Mouse (Mus musculus) left cerebral cortex, adult 2 months (tissue): ENCODE results near the gene Olfr341. TPM values are rescaled to one million over a fixed set of nuclear protein-coding genes. Genes with fewer than 3 reads are reported as not detected.

Experiments used
- DNase-seq, 2 experiments: peaks; one replicate each; pipeline ENCODE4 v3.0.0; 2021 to 2022; ENCODE audit warnings: low spot score in 2 of 2, mixed read lengths in 1 of 2; ENCODE audit errors: extremely low spot score in 1 of 2
- H3K27ac ChIP-seq: fragments of 200-600 bp; 2 replicates; pipeline ENCODE4 v1.8.1; 2022
- H3K4me3 ChIP-seq: fragments of 200-600 bp; 2 replicates; pipeline ENCODE4 v1.8.1; 2022
- CTCF ChIP-seq: fragments of 200-600 bp; IDR thresholded peaks from 2 replicates; pipeline ENCODE4 v1.8.1; 2022; ENCODE audit warnings: antibody characterized with exemption, mild to moderate bottlenecking, moderate library complexity
- intact Hi-C: fragments of 180-260 bp; cut with DNase I; formaldehyde crosslinking; loops from one replicate; pipeline ENCODE4 v1.15.1; 2025
- long read RNA-seq, 2 experiments: library from polyadenylated mRNA; stranded (forward); transcript quantifications; one replicate each; pipeline ENCODE4 v2.0.0; 2021; ENCODE audit warnings: borderline mapping rate in 2 of 2
- total RNA-seq, 2 experiments: library from RNA; stranded (reverse); gene quantifications; 2 replicates each; pipeline ENCODE4 v1.2.3; 2021

The Olfr341 gene
- total RNA-seq: not detected
- long read RNA-seq, experiment 1: 0 reads
- long read RNA-seq, experiment 2: 0 reads

- no peak within 1 kb of the TSS for H3K27ac ChIP-seq
- intact Hi-C loops: no loop called here
- H3K4me3 ChIP-seq: no peak within 1 kb of the TSS
Observed at GRCm38 (mm10) chr2:36482368-36482767, at the start of gene Olfr341. Gene Olfr341 (minus strand): TSS chr2:36482468.

DNA sequence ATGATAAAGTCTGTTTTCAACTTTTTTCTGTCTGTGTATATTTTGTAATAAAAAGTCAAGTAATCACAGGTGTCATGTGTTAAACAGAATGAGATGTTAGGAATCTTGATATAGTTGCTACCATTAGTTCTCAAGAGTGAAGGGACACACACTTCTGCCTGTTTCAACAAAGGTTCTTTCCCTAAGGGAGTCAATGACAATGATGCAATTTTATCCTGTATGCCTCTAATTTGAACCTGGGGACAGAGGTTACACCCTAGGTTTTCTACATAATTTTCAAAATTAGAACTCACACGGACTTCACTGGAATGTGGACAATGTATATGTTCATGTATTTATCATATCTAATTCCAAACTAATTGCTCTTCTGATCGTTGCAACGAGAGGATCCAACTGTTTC is 42.4 kb upstream of the Olfr341 start, which contains the start of gene Olfr342:
Gene Olfr342, plus strand, starts transcription at position 301 of the 400 bp plus-strand sequence.
- Histone ChIP-seq H3K27ac (no peak within 1 kb of the TSS), H3K4me3 (no peak within 1 kb of the TSS)
- intact Hi-C loops: no loop called here
- no peak for TF ChIP-seq CTCF
- DNase-seq: no peak

More at GRCm38 (mm10) chr2:36482368-36482767, at the start of gene Olfr341:
- no peak for DNase-seq
- no peak for TF ChIP-seq CTCF

DNA sequence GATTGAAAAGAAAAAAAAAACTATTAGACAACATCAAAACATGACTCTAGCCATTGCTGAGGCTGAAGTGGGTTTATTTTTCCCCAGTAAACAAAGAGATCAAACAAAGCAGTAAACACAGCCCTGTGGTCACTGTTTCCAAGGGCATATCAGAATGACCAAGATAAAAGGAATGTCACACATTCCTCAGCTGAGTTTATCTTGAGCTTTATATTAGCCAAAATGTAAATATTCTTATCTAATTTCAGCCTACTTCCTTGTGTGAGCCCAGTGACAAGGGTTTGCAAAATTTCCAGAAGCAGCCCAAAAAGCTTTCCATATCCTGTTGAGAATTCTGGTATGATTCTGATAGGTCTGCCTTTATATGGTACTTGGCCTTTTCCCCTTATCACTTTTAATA is 8.6 kb downstream of the Olfr341 start:
- no peak for DNase-seq
- Histone ChIP-seq H3K27ac (no peak overlapping the region), H3K4me3 (no peak overlapping the region)
- TF ChIP-seq CTCF: no peak
- intact Hi-C loops: no loop called here

GRCm38 (mm10) chr2:36452287-36452686 is 30.0 kb downstream of the Olfr341 start, which contains the start of gene Olfr340:
Gene Olfr340 (plus strand): TSS chr2:36452587.
- intact Hi-C loops: no loop called here
- DNase-seq: no peak
- no peak within 1 kb of the TSS for H3K4me3 ChIP-seq
- TF ChIP-seq CTCF: no peak
- H3K27ac ChIP-seq: no peak within 1 kb of the TSS

Other genes with a start within 250 kb of the Olfr341 start
- under 1 TPM in 1 of 2 experiments, not detected in 1; 0.05 TPM for gene Olfr338, start 108.9 kb downstream of the Olfr341 start, total RNA-seq
- not detected for gene Olfr339, start 63.5 kb downstream of the Olfr341 start, total RNA-seq
- not detected for gene Olfr340, start 29.9 kb downstream of the Olfr341 start, total RNA-seq
- gene Olfr342, start 42.5 kb upstream of the Olfr341 start, total RNA-seq: not detected
- under 1 TPM; 0.05 to 0.09 TPM for gene Olfr344, start 84.2 kb upstream of the Olfr341 start, total RNA-seq
- gene Olfr345, start 157.6 kb upstream of the Olfr341 start, total RNA-seq: not detected
- not detected for gene Olfr346, start 203.3 kb upstream of the Olfr341 start, total RNA-seq
- not detected for gene Olfr347, start 249.4 kb upstream of the Olfr341 start, total RNA-seq